Mouse (Mus musculus) embryonic fibroblast, embryonic 13.5 days (primary cell): ENCODE measurements around the gene Pcp4.

Experiments used
- CTCF ChIP-seq: IDR thresholded peaks from 2 replicates; pipeline ENCODE4 v1.5.1; 2011; ENCODE audit warnings: mild to moderate bottlenecking, control low read depth, low read length, moderate library complexity, borderline replicate concordance; ENCODE audit not compliant: insufficient read depth
- POLR2A ChIP-seq: IDR thresholded peaks from 2 replicates; pipeline ENCODE4 v1.6.1; 2011; ENCODE audit warnings: low read depth, mild to moderate bottlenecking, control low read depth, low read length, moderate library complexity

GRCm38 (mm10) chr16:96481791-96482190, 14.4 kb downstream of the Pcp4 start:
- TF ChIP-seq CTCF (no peak), POLR2A (no peak)
